Mouse (Mus musculus) forebrain, embryonic 13.5 days (tissue): ENCODE measurements at regions not wholly inside any gene's neighbourhood (a gene's known extent, or its start where the extent isn't known, plus 50 kb on each side); places are given as distances from the start of the nearest gene placed in this dataset.
A peak's percentile ranks its signal among the peaks of the same experiment; 100 is the strongest.

Experiments
- ATAC-seq: fragments of 200-750 bp; cut with Nextera tagmentation; 2 replicates; pipeline ENCODE4 v1.8.0; 2017
- H3K27ac ChIP-seq: fragments of 300-500 bp; sonication (generic); 2 replicates; pipeline ENCODE4 v1.5.1; 2015; ENCODE audit warnings: inconsistent platforms, mild to moderate bottlenecking, moderate library complexity
- H3K27me3 ChIP-seq: fragments of 300-500 bp; sonication (generic); 2 replicates; pipeline ENCODE4 v1.6.1; 2015; ENCODE audit warnings: mild to moderate bottlenecking, inconsistent platforms
- H3K36me3 ChIP-seq: fragments of 300-500 bp; sonication (generic); 2 replicates; pipeline ENCODE4 v1.6.1; 2015; ENCODE audit warnings: mild to moderate bottlenecking, inconsistent platforms; ENCODE audit not compliant: poor library complexity, severe bottlenecking
- H3K4me1 ChIP-seq: fragments of 300-500 bp; sonication (generic); 2 replicates; pipeline ENCODE4 v1.6.1; 2015; ENCODE audit warnings: inconsistent platforms
- H3K4me2 ChIP-seq: fragments of 300-500 bp; sonication (generic); 2 replicates; pipeline ENCODE4 v1.6.1; 2015; ENCODE audit warnings: inconsistent platforms, mild to moderate bottlenecking, moderate library complexity
- H3K4me3 ChIP-seq: fragments of 300-500 bp; sonication (generic); 2 replicates; pipeline ENCODE4 v1.5.1; 2015; ENCODE audit warnings: mild to moderate bottlenecking, inconsistent platforms
- H3K9ac ChIP-seq: fragments of 300-500 bp; sonication (generic); 2 replicates; pipeline ENCODE4 v1.6.1; 2015; ENCODE audit warnings: mild to moderate bottlenecking, inconsistent platforms
- H3K9me3 ChIP-seq: fragments of 300-500 bp; sonication (generic); replicated peaks from 2 replicates; pipeline ENCODE4 v1.6.1; 2016; ENCODE audit warnings: inconsistent platforms
- WGBS: fragments of 180-500 bp; shearing (Covaris S2); methylation state at CpG from one replicate; pipeline ENCODE4 v1.1.7; 2015; 5-methylcytosine and 5-hydroxymethylcytosine counted together

GRCm38 (mm10) chr14:103764047-103764446 lies 80.2 kb downstream of the Ednrb start:
- no peak overlapping the region for H3K4me2 ChIP-seq
- no peaks in the 10 kb centered on the region for H3K27me3 ChIP-seq
- H3K9ac ChIP-seq = no peak overlapping the region
- no peaks in the 10 kb centered on the region for H3K9me3 ChIP-seq
- no peaks in the 10 kb centered on the region for H3K36me3 ChIP-seq
- 2% methylated on average over 2 of the region's 2 CpGs for WGBS
- H3K4me1 ChIP-seq = peaks cover 24% of the 10 kb centered on the region
- peak; percentile 94 for ATAC-seq
- no peak overlapping the region for H3K4me3 ChIP-seq
- peak overlapping the region; percentile 86 for H3K27ac ChIP-seq

GRCm38 (mm10) chr14:103763216-103764031 lies 80.8 kb downstream of the Ednrb start:
- Histone ChIP-seq H3K4me3 (no peak overlapping the region), H3K27me3 (no peaks in the 10 kb centered on the region), H3K9ac (no peak overlapping the region), H3K9me3 (no peaks in the 10 kb centered on the region), H3K4me1 (peaks cover 25% of the 10 kb centered on the region), H3K36me3 (no peaks in the 10 kb centered on the region), H3K27ac (peak overlapping the region; percentile 86), H3K4me2 (no peak overlapping the region)
- WGBS = 7% methylated on average over 1 of the region's 1 CpGs
- peak; percentile 90 for ATAC-seq

- 79% methylated on average over 6 of the region's 6 CpGs for WGBS
- ATAC-seq = no peak
- no peak overlapping the region for H3K27ac ChIP-seq
These were observed 84.8 kb downstream of the Ednrb start for GRCm38 (mm10) chr14:103759443-103759842.

More at GRCm38 (mm10) chr14:103759443-103759842, 84.8 kb downstream of the Ednrb start:
- H3K4me3 ChIP-seq = no peak overlapping the region
- no peak overlapping the region for H3K9ac ChIP-seq
- H3K36me3 ChIP-seq = no peaks in the 10 kb centered on the region
- no peaks in the 10 kb centered on the region for H3K27me3 ChIP-seq
- no peaks in the 10 kb centered on the region for H3K9me3 ChIP-seq
- no peak overlapping the region for H3K4me2 ChIP-seq
- H3K4me1 ChIP-seq = peaks cover 20% of the 10 kb centered on the region
